Mouse (Mus musculus): ENCODE measurements around the gene Disp2.

The Disp2 gene

GRCm38 (mm10) chr2:118779504-118780480, at the start of gene Disp2:
Disp2 (plus strand) TSS chr2:118779719.
- DNase-seq (ENCODE audit: low spot score) = peak; percentile 69

GRCm38 (mm10) chr2:118729816-118730621, 49.5 kb upstream of the Disp2 start:
- no peak for DNase-seq (ENCODE audit: low spot score)

- peak; percentile 46 for DNase-seq (ENCODE audit: low spot score)
Measured at GRCm38 (mm10) chr2:118730622-118730915, 49.0 kb upstream of the Disp2 start.

GRCm38 (mm10) chr2:118731981-118732380, 47.5 kb upstream of the Disp2 start:
- DNase-seq (ENCODE audit: low spot score) = no peak

- DNase-seq (ENCODE audit: low spot score) = no peak
Measured at GRCm38 (mm10) chr2:118733341-118733740, 46.2 kb upstream of the Disp2 start.

GRCm38 (mm10) chr2:118740341-118740740, 39.2 kb upstream of the Disp2 start:
- DNase-seq (ENCODE audit: low spot score) = no peak

- DNase-seq (ENCODE audit: low spot score) = no peak
Measured at GRCm38 (mm10) chr2:118741183-118741582, 38.3 kb upstream of the Disp2 start.

GRCm38 (mm10) chr2:118743261-118743943, 36.1 kb upstream of the Disp2 start:
- DNase-seq (ENCODE audit: low spot score) = peak; percentile 60

GRCm38 (mm10) chr2:118744621-118745020, 34.9 kb upstream of the Disp2 start:
- DNase-seq (ENCODE audit: low spot score) = no peak

- DNase-seq (ENCODE audit: low spot score) = peak; percentile 86
Measured at GRCm38 (mm10) chr2:118745232-118745884, 34.2 kb upstream of the Disp2 start, which contains the start of gene Inafm2. Inafm2 (plus strand) TSS chr2:118745758.

- peak; percentile 36 for DNase-seq (ENCODE audit: low spot score)
Measured at GRCm38 (mm10) chr2:118745915-118746901, 33.3 kb upstream of the Disp2 start.

- DNase-seq (ENCODE audit: low spot score) = peak; percentile 60
Measured at GRCm38 (mm10) chr2:118747301-118747960, 32.1 kb upstream of the Disp2 start.

GRCm38 (mm10) chr2:118749341-118749884, 30.1 kb upstream of the Disp2 start:
- DNase-seq (ENCODE audit: low spot score) = no peak

- DNase-seq (ENCODE audit: low spot score) = no peak
Measured at GRCm38 (mm10) chr2:118750476-118750875, 29.0 kb upstream of the Disp2 start.

GRCm38 (mm10) chr2:118751896-118752791, 27.4 kb upstream of the Disp2 start:
- DNase-seq (ENCODE audit: low spot score) = no peak

- DNase-seq (ENCODE audit: low spot score) = no peak
Measured at GRCm38 (mm10) chr2:118752792-118753108, 26.8 kb upstream of the Disp2 start.

GRCm38 (mm10) chr2:118754143-118754542, 25.4 kb upstream of the Disp2 start:
- no peak for DNase-seq (ENCODE audit: low spot score)

GRCm38 (mm10) chr2:118755407-118755806, 24.1 kb upstream of the Disp2 start:
- DNase-seq (ENCODE audit: low spot score) = no peak

- DNase-seq (ENCODE audit: low spot score) = no peak
Measured at GRCm38 (mm10) chr2:118756103-118756502, 23.4 kb upstream of the Disp2 start.
